Mouse (Mus musculus) urinary bladder, postnatal 14 days (tissue): ENCODE data around the gene Gm19426.
"Not testable (repeated sequence)": the region's sequence is repeated elsewhere in the genome, so short reads cannot be mapped to it uniquely, and the experiment has no call there.

Source experiments
- DNase-seq: peaks from one replicate; pipeline ENCODE4 v3.0.0; 2021; ENCODE audit warnings: low spot score

Gm19426 gene

DNA sequence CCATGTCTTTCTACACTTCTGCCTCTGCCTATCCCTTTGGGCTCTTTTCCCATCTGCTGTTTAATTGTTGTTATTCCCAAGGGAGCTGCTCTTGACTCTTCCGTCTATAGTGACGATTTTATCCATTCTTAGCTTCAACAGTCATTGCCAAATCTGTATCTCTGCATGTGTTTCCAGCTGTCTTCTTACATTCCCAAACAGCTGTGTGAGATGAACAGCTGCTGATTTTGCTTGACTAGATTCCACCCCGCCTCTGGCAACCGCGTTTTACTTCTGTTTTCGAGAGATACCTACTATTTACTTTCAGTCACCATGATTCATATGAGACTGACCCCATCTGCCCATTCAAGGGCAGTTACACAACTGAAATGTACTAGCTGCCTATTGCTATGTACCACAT, 6.7 kb upstream of the Gm19426 start:
- no peak for DNase-seq

DNA sequence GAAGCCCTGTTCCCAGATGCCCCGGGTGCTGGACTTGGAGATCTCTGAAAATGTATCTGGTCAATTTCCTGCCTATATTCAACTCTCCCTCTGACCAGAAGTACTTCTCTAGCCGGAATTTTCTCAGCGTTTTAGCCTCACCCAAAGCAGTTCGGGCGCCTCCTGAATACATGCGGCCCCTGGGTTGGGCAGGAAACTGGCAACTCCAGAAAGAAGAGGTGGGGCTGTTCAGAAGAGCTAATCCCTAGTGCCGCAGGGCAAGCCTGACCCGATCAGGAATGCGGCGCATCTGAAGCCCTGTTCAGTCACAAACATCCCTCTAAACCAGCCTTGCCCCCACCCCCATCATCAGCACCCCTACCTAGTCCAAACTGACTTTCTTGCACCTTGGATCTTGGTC, 671 bp upstream of the Gm19426 start:
- no peak for DNase-seq

DNA sequence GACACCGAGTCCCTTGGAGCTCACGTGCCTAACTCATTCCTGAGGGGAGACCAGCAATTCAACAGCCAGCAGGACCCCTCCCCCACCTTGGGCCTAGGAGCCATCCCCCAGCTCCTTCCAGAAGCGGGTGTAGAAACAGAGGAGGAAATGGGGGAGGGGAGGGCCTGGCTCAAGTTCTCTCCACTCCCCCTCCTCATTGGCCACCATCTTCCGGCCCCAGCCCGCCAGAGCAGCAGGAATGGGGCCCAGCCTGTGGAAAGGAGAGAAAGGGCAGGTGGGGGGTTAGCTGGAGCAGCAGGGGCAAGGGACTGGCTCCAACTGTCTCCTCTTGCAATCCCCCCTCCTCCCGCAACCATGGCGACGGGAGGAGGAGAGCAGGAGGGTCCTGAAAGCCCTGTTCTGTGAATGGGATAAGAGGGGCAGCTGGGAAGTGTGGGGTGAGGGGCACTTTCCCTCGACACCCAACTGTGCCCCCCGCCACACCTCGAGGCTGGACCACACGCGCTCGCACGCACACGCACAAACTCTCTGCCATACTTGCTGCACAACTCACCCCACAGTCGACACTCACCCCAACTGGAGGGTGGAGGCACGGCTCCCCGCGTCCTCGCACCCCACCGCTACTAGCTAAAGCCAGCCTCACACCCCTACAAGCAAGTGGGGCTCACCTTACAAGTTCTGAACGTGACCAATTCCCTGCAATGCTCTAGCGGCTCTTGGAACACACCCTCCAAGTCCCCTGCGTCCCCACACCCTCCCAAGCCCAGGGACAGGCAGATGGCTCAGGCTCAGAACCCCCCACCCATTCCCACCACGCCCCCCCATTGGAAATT, 788 bp downstream of the Gm19426 start:
- DNase-seq, result no peak

DNA sequence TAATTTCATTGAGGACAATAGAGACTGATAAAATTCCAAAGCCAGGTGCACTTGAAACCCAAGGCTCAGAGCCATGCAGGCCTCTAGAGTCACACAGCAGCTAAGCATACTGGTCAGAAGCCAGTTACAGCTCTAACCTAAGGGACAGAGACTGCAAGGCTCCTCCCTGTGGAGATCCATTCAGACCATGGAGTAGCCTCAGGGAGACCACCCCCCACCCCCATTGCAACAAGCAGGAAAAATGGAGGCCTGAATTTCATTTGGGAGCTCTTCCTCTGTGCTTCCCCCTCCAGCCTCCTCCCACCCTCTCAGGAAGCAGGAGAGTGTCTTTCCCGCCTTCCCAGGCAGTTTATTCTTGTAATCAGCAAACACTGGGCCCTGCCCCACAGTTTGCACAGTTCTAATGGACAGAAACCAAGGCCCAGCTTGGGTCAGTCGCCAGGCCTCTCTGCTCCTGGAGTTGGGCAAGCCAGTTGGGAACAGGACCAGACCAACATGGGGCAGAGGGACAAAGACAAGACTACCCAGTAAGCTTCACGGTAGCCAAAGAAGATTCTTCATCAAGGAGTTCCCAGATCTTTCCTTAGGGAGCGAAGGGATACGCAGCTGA, 1.5 kb downstream of the Gm19426 start:
- DNase-seq, result no peak

- DNase-seq, result no peak
Measured at GRCm38 (mm10) chr2:84740608-84741333, 2.7 kb downstream of the Gm19426 start.

DNA sequence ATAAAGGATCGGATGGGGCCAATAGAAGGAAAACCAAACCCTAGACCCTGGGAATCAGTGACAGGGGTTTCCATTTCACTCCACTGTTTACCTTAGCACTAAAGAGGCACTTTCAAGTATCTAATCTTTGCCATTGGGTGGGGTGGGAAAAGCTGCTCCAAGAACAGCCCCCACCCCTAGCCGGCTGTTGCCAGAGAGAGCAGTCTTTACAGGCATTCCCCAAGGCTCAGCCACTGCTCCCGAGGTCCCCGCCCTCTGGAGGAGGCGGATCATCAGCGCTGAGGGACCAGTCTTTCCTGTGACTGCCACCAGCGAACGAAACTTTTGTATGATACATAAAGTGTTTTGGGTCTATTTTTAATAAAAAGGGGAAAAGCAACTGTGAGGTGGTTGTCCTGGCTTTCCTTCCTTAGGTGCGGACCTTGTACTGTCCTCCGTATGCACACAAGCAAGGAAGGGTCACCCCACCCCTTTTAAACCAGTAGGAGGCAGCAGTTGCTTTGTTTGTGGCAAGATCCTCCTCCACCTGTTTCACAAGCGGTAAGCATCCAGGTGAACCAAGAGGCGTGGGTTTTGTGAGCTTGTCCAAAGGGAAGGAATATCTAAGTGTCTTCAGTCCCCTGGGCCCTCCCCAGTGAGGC, 5.1 kb downstream of the Gm19426 start:
- peak; percentile 54 for DNase-seq

DNA sequence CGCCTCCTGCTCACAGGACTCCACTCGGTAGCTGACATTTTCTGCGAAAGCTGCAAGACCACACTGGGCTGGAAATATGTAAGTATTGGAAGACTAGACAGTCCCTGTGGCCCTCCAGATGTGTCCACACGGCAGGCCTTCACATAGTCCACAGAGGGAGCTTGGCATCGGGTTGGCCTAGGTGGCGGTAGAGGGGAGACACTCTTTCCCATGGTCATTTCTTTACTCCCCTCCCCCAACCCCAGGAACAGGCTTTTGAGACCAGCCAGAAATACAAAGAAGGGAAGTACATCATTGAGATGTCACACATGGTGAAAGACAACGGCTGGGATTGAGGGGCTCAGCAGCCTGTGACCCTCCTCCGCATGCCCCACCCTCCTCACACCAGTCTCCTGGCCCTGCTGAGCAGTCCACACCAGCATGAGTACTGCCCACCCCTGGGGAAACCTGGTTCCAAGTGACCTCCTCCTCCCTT, 6.0 kb downstream of the Gm19426 start:
- DNase-seq, result no peak

DNA sequence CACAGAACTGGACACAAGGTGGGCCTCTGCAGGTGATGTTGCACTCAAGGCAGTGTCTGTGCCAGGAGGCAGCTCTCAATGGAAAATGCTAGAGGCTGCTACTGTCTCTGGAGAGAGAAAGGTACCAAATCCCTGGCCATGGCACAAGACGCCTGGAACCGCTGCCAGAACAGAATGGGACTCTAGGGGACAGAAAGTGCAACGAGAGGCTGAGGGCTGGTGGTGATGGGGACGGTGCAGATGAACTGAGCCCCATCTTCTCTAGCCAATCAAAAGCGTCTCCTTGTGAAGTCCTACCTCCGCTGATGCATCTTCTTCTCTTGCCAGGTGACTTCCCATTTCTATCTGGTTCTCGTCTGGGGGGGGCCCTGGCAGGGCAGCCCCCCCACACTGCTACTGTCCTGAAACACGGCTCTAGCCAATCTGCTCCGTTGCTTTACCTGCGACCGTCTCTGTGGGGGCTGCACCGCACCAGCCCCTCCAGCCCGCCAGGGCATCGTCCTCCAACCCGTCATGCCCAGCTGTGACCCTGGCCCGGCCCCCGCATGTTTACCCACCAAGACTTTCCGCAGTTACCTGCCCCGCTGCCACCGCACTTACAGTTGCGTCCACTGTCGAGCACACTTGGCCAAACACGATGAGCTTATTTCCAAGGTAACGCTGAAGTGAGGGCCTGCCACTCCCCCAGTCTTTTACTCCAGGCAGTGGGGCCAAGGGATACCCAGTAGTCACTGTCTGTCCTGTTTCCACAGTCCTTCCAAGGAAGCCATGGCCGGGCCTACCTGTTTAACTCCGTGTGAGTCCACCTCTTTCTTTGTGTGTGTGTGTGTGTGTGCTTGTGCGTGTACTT, 6.9 kb downstream of the Gm19426 start:
- DNase-seq, result no peak

DNA sequence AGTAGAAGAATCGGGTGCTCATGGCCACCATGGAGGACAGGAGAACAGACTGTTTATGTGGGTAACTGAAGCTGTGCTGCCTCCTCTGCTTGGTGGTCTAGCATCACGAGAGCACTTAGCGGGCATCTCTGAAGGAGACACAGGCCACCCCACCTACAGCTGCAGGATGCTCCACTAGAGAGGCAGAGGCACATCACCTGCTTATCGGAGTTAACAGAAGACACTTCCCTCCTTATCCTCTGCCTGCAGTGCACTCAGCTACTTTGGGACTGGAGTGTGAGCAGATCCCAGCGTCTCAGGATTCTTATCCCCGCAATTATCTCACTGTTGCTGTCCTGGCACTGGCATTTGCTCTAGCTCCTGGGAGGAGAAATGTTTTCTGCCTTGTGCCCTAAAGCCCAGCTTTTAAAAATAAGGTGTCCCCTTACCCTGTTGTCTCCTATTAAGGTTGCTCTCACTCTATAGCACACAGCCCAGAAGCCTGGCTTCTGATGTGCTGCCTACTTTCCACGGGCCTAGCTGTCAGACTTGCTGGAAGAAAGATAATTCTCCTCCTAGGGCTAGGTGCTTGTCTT, 8.0 kb downstream of the Gm19426 start:
- DNase-seq, result no peak

DNA sequence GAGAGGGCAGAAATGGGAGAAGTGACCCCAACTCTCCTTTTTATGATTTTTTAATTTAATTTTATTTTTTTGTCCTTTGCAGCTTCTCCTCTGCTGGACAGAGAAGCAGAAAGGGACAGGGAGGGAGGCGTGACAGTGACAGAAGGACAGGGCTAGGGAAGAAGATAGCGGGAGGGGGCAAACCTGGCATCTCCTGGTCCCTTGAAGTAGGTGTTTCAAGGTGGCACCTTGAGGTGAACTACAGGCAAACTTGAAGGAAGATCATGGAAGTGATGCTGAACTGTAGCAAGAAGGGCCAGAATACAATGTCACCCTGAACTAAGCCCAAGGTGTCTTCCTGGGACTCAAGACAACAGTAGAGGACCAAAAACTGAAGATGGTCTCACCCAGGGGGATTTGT, 8.5 kb downstream of the Gm19426 start:
- DNase-seq, result no peak

DNA sequence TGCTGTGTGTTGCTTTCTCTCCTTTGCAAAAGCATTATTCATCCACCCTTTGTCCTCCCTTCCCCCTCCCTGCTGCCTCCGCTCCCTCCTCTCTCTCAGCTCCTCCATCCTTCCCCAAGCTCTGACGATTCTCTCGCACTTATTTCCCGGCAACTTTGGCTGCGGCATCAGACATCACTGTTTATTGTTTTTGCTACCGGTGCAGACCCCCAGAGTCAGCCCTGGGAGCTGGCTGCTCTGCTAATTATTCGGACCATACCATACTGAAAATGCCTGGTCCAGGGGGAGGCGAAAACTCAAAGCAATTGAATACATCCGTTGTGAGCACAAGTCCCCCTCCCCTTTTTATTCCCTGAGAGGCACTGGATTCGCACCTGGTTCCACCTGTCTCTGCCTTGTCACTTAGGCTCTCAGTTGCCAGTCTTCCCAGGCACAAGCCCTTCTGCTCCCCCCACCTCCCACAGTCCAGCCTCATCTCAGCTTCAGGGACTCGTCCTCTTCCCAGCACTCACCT, 9.0 kb downstream of the Gm19426 start:
- no peak for DNase-seq

GRCm38 (mm10) chr2:84733579-84734300, 9.7 kb downstream of the Gm19426 start, which contains the start of gene Ypel4:
Gene Ypel4, plus strand, starts transcription at chr2:84734058.
- DNase-seq, result peak; percentile 67

GRCm38 (mm10) chr2:84732394-84732793, 11.1 kb downstream of the Gm19426 start:
- no peak for DNase-seq

DNA sequence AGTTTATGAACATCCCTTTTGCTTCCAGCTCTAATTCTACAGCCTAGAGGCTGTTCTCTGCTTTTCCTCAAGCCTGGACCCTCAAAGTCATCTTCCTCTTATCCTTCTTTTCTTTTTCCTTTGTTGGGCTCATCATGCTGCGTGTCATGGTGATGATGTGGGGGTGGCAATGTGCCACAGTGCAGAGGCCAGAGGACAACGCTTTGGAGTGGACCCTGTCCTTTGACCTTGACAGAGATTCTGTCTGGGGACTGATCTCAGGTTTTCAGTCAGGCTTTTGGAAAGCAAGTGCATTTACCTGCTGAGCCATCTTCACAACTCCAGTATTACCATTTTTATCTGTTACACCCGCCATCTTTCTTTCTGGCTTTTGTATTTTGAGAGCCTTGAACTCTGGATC, 12.2 kb downstream of the Gm19426 start:
- DNase-seq, result no peak

GRCm38 (mm10) chr2:84728191-84728590, 15.3 kb downstream of the Gm19426 start:
- DNase-seq, result not testable (repeated sequence)

DNA sequence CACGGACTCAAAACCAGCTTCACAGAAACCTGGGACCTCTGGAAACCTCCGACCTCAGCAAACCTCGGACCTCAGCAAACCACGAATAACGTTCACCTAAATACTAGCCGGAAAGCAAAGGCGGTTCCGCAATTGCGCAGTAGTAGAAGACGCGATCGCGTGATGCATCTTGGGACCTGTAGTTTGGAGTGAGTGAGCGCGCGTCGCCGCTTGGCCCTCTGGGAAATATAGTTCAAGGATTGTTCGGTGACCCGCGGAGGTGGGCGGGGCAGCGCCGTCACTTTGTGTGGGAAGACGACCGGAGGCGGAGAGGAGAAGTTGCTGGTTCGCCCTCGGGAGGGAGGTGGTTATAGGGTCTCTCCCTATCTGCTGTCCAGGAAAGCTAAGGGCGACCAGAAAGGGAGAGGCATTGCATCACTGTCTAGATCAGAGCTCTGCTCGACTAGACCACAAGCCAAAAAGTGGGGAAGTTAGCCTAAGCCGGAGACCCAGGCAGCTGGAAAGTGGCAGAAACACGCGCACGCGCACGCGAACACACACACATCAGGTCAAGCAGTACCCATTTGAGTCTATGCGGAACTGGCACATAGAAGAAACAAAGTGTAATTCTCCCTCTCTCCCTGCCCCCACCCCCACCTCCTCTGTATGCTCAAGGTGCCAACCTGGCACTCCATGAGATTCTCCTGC, 16.1 kb downstream of the Gm19426 start, which contains the start of gene Clp1:
TSS of gene Clp1 (minus strand) at position 179 of the 687 bp plus-strand sequence.
- DNase-seq, result peak; percentile 96

DNA sequence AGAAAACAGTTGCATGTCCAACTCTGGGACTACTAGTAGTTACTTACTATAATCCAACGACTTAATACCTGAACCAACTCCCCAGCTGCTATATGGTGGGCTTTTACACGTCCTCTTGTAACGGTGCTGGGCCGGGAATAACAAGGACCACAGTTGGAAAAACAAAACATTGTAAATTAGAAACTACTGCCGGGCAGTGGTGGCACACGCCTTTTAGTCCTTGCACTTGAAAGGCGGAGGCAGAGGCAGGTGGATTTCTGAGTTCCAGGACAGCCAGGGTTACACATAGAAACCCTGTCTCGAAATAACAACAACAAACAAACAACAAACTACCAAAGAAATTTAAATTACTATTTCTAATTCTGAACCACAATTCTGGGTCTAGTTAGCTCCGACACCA, 16.7 kb downstream of the Gm19426 start:
- DNase-seq, result no peak

- no peak for DNase-seq
Measured at GRCm38 (mm10) chr2:84725770-84726169, 17.7 kb downstream of the Gm19426 start.

- no peak for DNase-seq
Measured at GRCm38 (mm10) chr2:84723856-84724255, 19.6 kb downstream of the Gm19426 start.
